Mouse (Mus musculus): ENCODE data around the gene Stmnd1. TPM values are rescaled to one million over a fixed set of nuclear protein-coding genes. Genes with fewer than 3 reads are reported as not detected.

Gene Stmnd1
- polyA plus RNA-seq, 1 experiment from 2014 or later, result 0.10 TPM

- Histone ChIP-seq H3K36me3 (ENCODE audit: control insufficient read depth, insufficient read depth, low read length) (no peaks in the 10 kb centered on the region), H3K27me3 (replicated peaks; ENCODE audit: control insufficient read depth, insufficient read depth, low read length) (no peaks in the 10 kb centered on the region), H3K4me3 (ENCODE audit: low read length) (no peak overlapping the region), H3K4me2 (ENCODE audit: low read depth, low read length) (no peak overlapping the region), H3K9ac (ENCODE audit: low read depth, low read length) (no peak overlapping the region), H3K4me1 (ENCODE audit: control insufficient read depth, insufficient read depth, low read length) (no peaks in the 10 kb centered on the region; the same call in 1 of the 2 replicates), H3K27ac (ENCODE audit: low read length) (no peak overlapping the region), H3K9me3 (ENCODE audit: control insufficient read depth, low read length) (no peaks in the 10 kb centered on the region)
- no peak for ATAC-seq
- 92% methylated on average over 5 of the region's 5 CpGs for WGBS
Measured at GRCm38 (mm10) chr13:46254171-46254570, 19.4 kb upstream of the Stmnd1 start.

GRCm38 (mm10) chr13:46255616-46256015 is 17.9 kb upstream of the Stmnd1 start:
- Histone ChIP-seq H3K36me3 (ENCODE audit: control insufficient read depth, insufficient read depth, low read length) (no peaks in the 10 kb centered on the region), H3K4me1 (ENCODE audit: control insufficient read depth, insufficient read depth, low read length) (no peaks in the 10 kb centered on the region; the same call in 1 of the 2 replicates), H3K4me2 (ENCODE audit: low read depth, low read length) (no peak overlapping the region), H3K9ac (ENCODE audit: low read depth, low read length) (no peak overlapping the region), H3K27me3 (replicated peaks; ENCODE audit: control insufficient read depth, insufficient read depth, low read length) (no peaks in the 10 kb centered on the region), H3K4me3 (ENCODE audit: low read length) (no peak overlapping the region), H3K9me3 (ENCODE audit: control insufficient read depth, low read length) (no peaks in the 10 kb centered on the region), H3K27ac (ENCODE audit: low read length) (no peak overlapping the region)
- WGBS, result 52% methylated on average over 6 of the region's 6 CpGs
- peak; percentile 77 for ATAC-seq

GRCm38 (mm10) chr13:46257847-46258246 is 15.7 kb upstream of the Stmnd1 start:
- H3K4me2 ChIP-seq (ENCODE audit: low read depth, low read length), result no peak overlapping the region
- H3K36me3 ChIP-seq (ENCODE audit: control insufficient read depth, insufficient read depth, low read length), result no peaks in the 10 kb centered on the region
- 0 out of 2 replicates have a peak, but pooled peaks have one; percentile 42 for ATAC-seq
- no peaks in the 10 kb centered on the region; the same call in 1 of the 2 replicates for H3K4me1 ChIP-seq (ENCODE audit: control insufficient read depth, insufficient read depth, low read length)
- H3K27ac ChIP-seq (ENCODE audit: low read length), result no peak overlapping the region
- 5% methylated on average over 4 of the region's 4 CpGs for WGBS
- no peak overlapping the region for H3K9ac ChIP-seq (ENCODE audit: low read depth, low read length)
- H3K9me3 ChIP-seq (ENCODE audit: control insufficient read depth, low read length), result no peaks in the 10 kb centered on the region
- H3K4me3 ChIP-seq (ENCODE audit: low read length), result no peak overlapping the region
- H3K27me3 ChIP-seq (replicated peaks; ENCODE audit: control insufficient read depth, insufficient read depth, low read length), result no peaks in the 10 kb centered on the region

- ATAC-seq, result no peak
- WGBS, result 61% methylated on average over 4 of the region's 4 CpGs
Measured at GRCm38 (mm10) chr13:46259526-46259925, 14.0 kb upstream of the Stmnd1 start.

GRCm38 (mm10) chr13:46261244-46261643 is 12.3 kb upstream of the Stmnd1 start:
- Histone ChIP-seq H3K27me3 (replicated peaks; ENCODE audit: control insufficient read depth, insufficient read depth, low read length) (no peaks in the 10 kb centered on the region), H3K27ac (ENCODE audit: low read length) (no peak overlapping the region), H3K4me2 (ENCODE audit: low read depth, low read length) (no peak overlapping the region), H3K9ac (ENCODE audit: low read depth, low read length) (no peak overlapping the region), H3K36me3 (ENCODE audit: control insufficient read depth, insufficient read depth, low read length) (no peaks in the 10 kb centered on the region), H3K4me3 (ENCODE audit: low read length) (no peak overlapping the region), H3K4me1 (ENCODE audit: control insufficient read depth, insufficient read depth, low read length) (no peaks in the 10 kb centered on the region), H3K9me3 (ENCODE audit: control insufficient read depth, low read length) (no peaks in the 10 kb centered on the region)
- ATAC-seq, result no peak
- WGBS, result 72% methylated on average over 3 of the region's 3 CpGs

More at GRCm38 (mm10) chr13:46259526-46259925, 14.0 kb upstream of the Stmnd1 start:
- Histone ChIP-seq H3K9me3 (ENCODE audit: control insufficient read depth, low read length) (no peaks in the 10 kb centered on the region), H3K9ac (ENCODE audit: low read depth, low read length) (no peak overlapping the region), H3K4me3 (ENCODE audit: low read length) (no peak overlapping the region), H3K27ac (ENCODE audit: low read length) (no peak overlapping the region), H3K4me1 (ENCODE audit: control insufficient read depth, insufficient read depth, low read length) (no peaks in the 10 kb centered on the region; the same call in 1 of the 2 replicates), H3K27me3 (replicated peaks; ENCODE audit: control insufficient read depth, insufficient read depth, low read length) (no peaks in the 10 kb centered on the region), H3K36me3 (ENCODE audit: control insufficient read depth, insufficient read depth, low read length) (no peaks in the 10 kb centered on the region), H3K4me2 (ENCODE audit: low read depth, low read length) (no peak overlapping the region)

GRCm38 (mm10) chr13:46267783-46268182 is 5.7 kb upstream of the Stmnd1 start:
- H3K4me1 ChIP-seq (ENCODE audit: control insufficient read depth, insufficient read depth, low read length), result peaks cover 18% of the 10 kb centered on the region
- H3K27ac ChIP-seq (ENCODE audit: low read length), result peak overlapping the region; percentile 74
- no peak overlapping the region for H3K4me3 ChIP-seq (ENCODE audit: low read length)
- no peak overlapping the region for H3K9ac ChIP-seq (ENCODE audit: low read depth, low read length)
- H3K4me2 ChIP-seq (ENCODE audit: low read depth, low read length), result no peak overlapping the region
- no peaks in the 10 kb centered on the region for H3K9me3 ChIP-seq (ENCODE audit: control insufficient read depth, low read length)
- H3K36me3 ChIP-seq (ENCODE audit: control insufficient read depth, insufficient read depth, low read length), result no peaks in the 10 kb centered on the region
- no peaks in the 10 kb centered on the region for H3K27me3 ChIP-seq (replicated peaks; ENCODE audit: control insufficient read depth, insufficient read depth, low read length)
- ATAC-seq, result peak; percentile 89

- Histone ChIP-seq H3K27ac (ENCODE audit: low read length) (peak overlapping the region; percentile 74), H3K4me1 (ENCODE audit: control insufficient read depth, insufficient read depth, low read length) (peaks cover 22% of the 10 kb centered on the region), H3K9ac (ENCODE audit: low read depth, low read length) (no peak overlapping the region), H3K27me3 (replicated peaks; ENCODE audit: control insufficient read depth, insufficient read depth, low read length) (no peaks in the 10 kb centered on the region), H3K9me3 (ENCODE audit: control insufficient read depth, low read length) (no peaks in the 10 kb centered on the region), H3K36me3 (ENCODE audit: control insufficient read depth, insufficient read depth, low read length) (no peaks in the 10 kb centered on the region), H3K4me2 (ENCODE audit: low read depth, low read length) (no peak overlapping the region), H3K4me3 (ENCODE audit: low read length) (no peak overlapping the region)
- 21% methylated on average over 3 of the region's 3 CpGs for WGBS
- ATAC-seq, result peak; percentile 77
Measured at GRCm38 (mm10) chr13:46268341-46268740, 5.2 kb upstream of the Stmnd1 start.

GRCm38 (mm10) chr13:46268815-46269445 is 4.6 kb upstream of the Stmnd1 start:
- Histone ChIP-seq H3K4me2 (ENCODE audit: low read depth, low read length) (no peak overlapping the region), H3K9ac (ENCODE audit: low read depth, low read length) (no peak overlapping the region), H3K27ac (ENCODE audit: low read length) (peak overlapping the region; percentile 74), H3K36me3 (ENCODE audit: control insufficient read depth, insufficient read depth, low read length) (no peaks in the 10 kb centered on the region), H3K4me1 (ENCODE audit: control insufficient read depth, insufficient read depth, low read length) (peaks cover 26% of the 10 kb centered on the region), H3K4me3 (ENCODE audit: low read length) (no peak overlapping the region), H3K9me3 (ENCODE audit: control insufficient read depth, low read length) (no peaks in the 10 kb centered on the region), H3K27me3 (replicated peaks; ENCODE audit: control insufficient read depth, insufficient read depth, low read length) (no peaks in the 10 kb centered on the region)
- whole genome bisulfite sequencing, result 29% methylated on average over 7 of the region's 7 CpGs
- ATAC-seq, result peak; percentile 42; the same call in 1 of the 2 replicates

- no peaks in the 10 kb centered on the region for H3K27me3 ChIP-seq (replicated peaks; ENCODE audit: control insufficient read depth, insufficient read depth, low read length)
- peak overlapping the region; percentile 21 for H3K4me3 ChIP-seq (ENCODE audit: low read length)
- peak overlapping the region; percentile 53 for H3K4me2 ChIP-seq (ENCODE audit: low read depth, low read length)
- no peaks in the 10 kb centered on the region for H3K9me3 ChIP-seq (ENCODE audit: control insufficient read depth, low read length)
- peak overlapping the region; percentile 37; the same call in 1 of the 2 replicates for H3K9ac ChIP-seq (ENCODE audit: low read depth, low read length)
- 13% methylated on average over 17 of the region's 17 CpGs for WGBS
- H3K4me1 ChIP-seq (ENCODE audit: control insufficient read depth, insufficient read depth, low read length), result peaks cover 24% of the 10 kb centered on the region
- no peaks in the 10 kb centered on the region for H3K36me3 ChIP-seq (ENCODE audit: control insufficient read depth, insufficient read depth, low read length)
- no peak for ATAC-seq
- H3K27ac ChIP-seq (ENCODE audit: low read length), result no peak overlapping the region
Measured at GRCm38 (mm10) chr13:46272811-46273452, 589 bp upstream of the Stmnd1 start.
